Mouse (Mus musculus): ENCODE measurements around the gene Aifm2. TPM values are rescaled to one million over a fixed set of nuclear protein-coding genes. Genes with fewer than 3 reads are reported as not detected.

Aifm2 gene
- polyA plus RNA-seq, 1 experiment from 2014 or later = 5.0 TPM

DNA sequence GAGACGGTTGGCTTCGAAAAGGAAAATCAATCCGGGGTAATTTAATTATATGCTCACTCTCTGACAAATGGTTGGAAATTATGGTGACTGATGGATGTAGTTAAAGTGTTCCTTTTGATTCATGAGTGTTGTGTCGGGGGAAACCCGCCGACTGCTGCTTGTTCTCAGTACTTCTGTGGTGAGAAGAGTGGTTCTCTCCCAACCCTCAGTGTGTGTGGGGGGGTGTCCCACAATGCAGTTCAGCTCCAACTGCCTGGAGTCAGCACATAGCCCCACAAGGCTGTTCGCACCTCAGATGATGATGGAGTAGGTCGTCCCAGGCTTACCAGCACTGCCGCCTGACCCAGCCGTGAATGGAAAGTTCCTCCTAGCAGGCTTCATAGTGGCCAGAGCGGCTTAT, 14.1 kb downstream of the Aifm2 start:
- 77% methylated on average over 11 of the region's 11 CpGs for WGBS
- H3K4me1 ChIP-seq (replicated peaks; ENCODE audit: control insufficient read depth, insufficient read depth, low read length) = no peaks in the 10 kb centered on the region
- DNase-seq (ENCODE audit: low spot score) = no peak

DNA sequence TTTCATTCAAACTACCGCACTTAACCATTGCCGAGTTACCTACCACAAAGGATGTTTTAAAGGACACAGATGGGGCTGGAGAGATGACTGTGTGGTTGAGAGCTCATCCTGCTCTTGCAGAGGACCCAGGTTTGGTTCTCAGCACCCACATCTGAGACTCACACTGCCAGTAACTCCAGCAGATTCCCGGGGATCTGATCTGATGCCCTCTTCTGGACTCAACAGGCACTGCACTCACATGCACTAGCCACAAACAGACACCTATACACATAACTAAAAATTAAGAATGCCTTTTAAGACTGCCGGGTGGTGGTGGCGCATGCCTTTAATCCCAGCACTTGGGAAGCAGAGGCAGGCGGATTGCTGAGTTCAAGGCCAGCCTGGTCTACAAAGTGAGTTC, 15.1 kb downstream of the Aifm2 start:
- Histone ChIP-seq H3K27ac (ENCODE audit: low read depth, low read length) (no peak overlapping the region), H3K9me3 (ENCODE audit: control insufficient read depth, low read length) (no peaks in the 10 kb centered on the region), H3K4me1 (replicated peaks; ENCODE audit: control insufficient read depth, insufficient read depth, low read length) (no peaks in the 10 kb centered on the region), H3K4me2 (replicated peaks; ENCODE audit: low read depth, low read length) (no peak overlapping the region), H3K27me3 (ENCODE audit: control insufficient read depth, insufficient read depth, low read length) (no peaks in the 10 kb centered on the region), H3K36me3 (ENCODE audit: control insufficient read depth, insufficient read depth, low read length) (no peaks in the 10 kb centered on the region), H3K9ac (ENCODE audit: low read depth, low read length) (no peak overlapping the region), H3K4me3 (ENCODE audit: low read depth, low read length) (no peak overlapping the region)
- ATAC-seq (ENCODE audit: low FRiP score) (no peak), DNase-seq (ENCODE audit: low spot score) (no peak)
- WGBS = 97% methylated on average over 6 of the region's 6 CpGs

More for the DNA sequence above, 14.1 kb downstream of the Aifm2 start:
- Histone ChIP-seq H3K4me2 (replicated peaks; ENCODE audit: low read depth, low read length) (no peak overlapping the region), H3K4me3 (ENCODE audit: low read depth, low read length) (no peak overlapping the region), H3K27me3 (ENCODE audit: control insufficient read depth, insufficient read depth, low read length) (no peaks in the 10 kb centered on the region), H3K9ac (ENCODE audit: low read depth, low read length) (no peak overlapping the region), H3K27ac (ENCODE audit: low read depth, low read length) (no peak overlapping the region), H3K9me3 (ENCODE audit: control insufficient read depth, low read length) (no peaks in the 10 kb centered on the region), H3K36me3 (ENCODE audit: control insufficient read depth, insufficient read depth, low read length) (no peaks in the 10 kb centered on the region)
- no peak for ATAC-seq (ENCODE audit: low FRiP score)

DNA sequence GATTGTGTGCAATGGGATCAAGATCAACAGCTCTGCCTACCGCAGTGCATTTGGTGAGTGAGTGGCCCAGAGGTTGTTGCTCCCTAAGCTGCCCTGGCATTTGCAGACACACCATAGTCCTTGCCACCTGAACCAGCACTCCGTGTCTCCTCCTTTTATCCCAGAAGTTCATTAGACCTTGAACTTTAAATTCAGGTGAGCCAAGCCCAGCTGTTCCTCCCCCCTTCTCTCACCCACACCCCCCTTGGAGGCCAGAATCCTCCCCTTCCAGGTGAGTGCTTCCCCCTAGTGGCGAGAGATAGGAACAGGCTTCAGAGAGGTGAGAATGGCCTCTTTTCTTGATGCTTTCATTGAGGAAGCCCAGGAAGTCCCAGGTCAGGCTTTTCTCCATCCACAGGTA, 19.3 kb downstream of the Aifm2 start:
- Histone ChIP-seq H3K9ac (ENCODE audit: low read depth, low read length) (no peak overlapping the region), H3K4me2 (replicated peaks; ENCODE audit: low read depth, low read length) (no peak overlapping the region), H3K4me1 (replicated peaks; ENCODE audit: control insufficient read depth, insufficient read depth, low read length) (no peaks in the 10 kb centered on the region), H3K27ac (ENCODE audit: low read depth, low read length) (no peak overlapping the region), H3K9me3 (ENCODE audit: control insufficient read depth, low read length) (no peaks in the 10 kb centered on the region), H3K27me3 (ENCODE audit: control insufficient read depth, insufficient read depth, low read length) (no peaks in the 10 kb centered on the region), H3K36me3 (ENCODE audit: control insufficient read depth, insufficient read depth, low read length) (no peaks in the 10 kb centered on the region; the same call in 1 of the 2 replicates), H3K4me3 (ENCODE audit: low read depth, low read length) (no peak overlapping the region)
- peak; percentile 54 for DNase-seq (ENCODE audit: low spot score)
- ATAC-seq (ENCODE audit: low FRiP score) = no peak
- WGBS = 36% methylated on average over 3 of the region's 3 CpGs

DNA sequence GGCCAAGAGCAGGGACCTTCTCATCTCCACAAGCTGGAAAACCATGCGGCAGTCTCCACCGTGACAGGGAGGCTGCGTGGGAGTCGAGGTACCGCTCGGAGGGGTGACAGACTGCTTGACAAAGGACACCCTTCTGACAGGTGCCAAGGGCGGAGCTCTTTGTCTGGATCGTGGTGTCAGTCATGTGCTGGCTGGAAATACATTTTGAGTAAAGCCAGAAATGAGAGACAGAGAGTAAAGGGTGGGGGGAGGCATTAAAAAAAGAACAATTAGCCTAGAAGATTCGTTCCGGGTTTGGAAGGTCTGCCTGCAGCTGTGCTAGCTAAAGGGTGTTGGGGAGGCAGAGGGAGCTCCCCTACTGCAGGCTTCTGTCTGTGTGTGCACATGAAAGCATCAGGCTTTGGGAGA, 21.6 kb downstream of the Aifm2 start:
- H3K36me3 ChIP-seq (ENCODE audit: control insufficient read depth, insufficient read depth, low read length) = peaks cover 7% of the 10 kb centered on the region
- ATAC-seq (ENCODE audit: low FRiP score) = no peak
- WGBS = 87% methylated on average over 10 of the region's 10 CpGs
- H3K9me3 ChIP-seq (ENCODE audit: control insufficient read depth, low read length) = no peaks in the 10 kb centered on the region
- H3K9ac ChIP-seq (ENCODE audit: low read depth, low read length) = no peak overlapping the region
- no peak overlapping the region for H3K4me3 ChIP-seq (ENCODE audit: low read depth, low read length)
- DNase-seq (ENCODE audit: low spot score) = no peak
- H3K27ac ChIP-seq (ENCODE audit: low read depth, low read length) = no peak overlapping the region
- H3K27me3 ChIP-seq (ENCODE audit: control insufficient read depth, insufficient read depth, low read length) = no peaks in the 10 kb centered on the region
- no peak overlapping the region for H3K4me2 ChIP-seq (replicated peaks; ENCODE audit: low read depth, low read length)
- no peaks in the 10 kb centered on the region for H3K4me1 ChIP-seq (replicated peaks; ENCODE audit: control insufficient read depth, insufficient read depth, low read length)

DNA sequence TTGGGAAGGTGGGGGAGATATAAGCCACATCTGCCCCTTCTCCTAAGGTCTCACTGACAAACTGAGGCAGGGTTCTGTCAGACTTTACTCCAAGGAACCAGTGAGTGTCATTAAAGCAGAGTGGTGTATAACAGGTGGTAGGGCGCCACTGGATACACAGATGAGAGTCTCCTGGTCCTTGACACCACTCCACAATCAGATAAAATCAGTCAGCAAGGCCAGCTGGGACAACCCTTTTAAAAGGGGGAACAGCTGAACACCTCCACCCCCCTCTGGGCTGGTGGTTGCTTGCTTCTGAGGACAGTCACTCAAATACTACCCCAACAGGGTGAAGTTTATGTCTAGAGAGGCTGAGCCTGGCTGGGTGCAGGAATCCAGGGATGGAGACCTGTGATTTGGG, 22.5 kb downstream of the Aifm2 start:
- H3K4me1 ChIP-seq (replicated peaks; ENCODE audit: control insufficient read depth, insufficient read depth, low read length) = no peaks in the 10 kb centered on the region
- H3K4me2 ChIP-seq (replicated peaks; ENCODE audit: low read depth, low read length) = no peak overlapping the region
- H3K4me3 ChIP-seq (ENCODE audit: low read depth, low read length) = no peak overlapping the region
- ATAC-seq (ENCODE audit: low FRiP score) (no peak), DNase-seq (ENCODE audit: low spot score) (no peak)
- 88% methylated on average over 1 of the region's 1 CpGs for WGBS
- H3K9ac ChIP-seq (ENCODE audit: low read depth, low read length) = no peak overlapping the region
- no peaks in the 10 kb centered on the region for H3K9me3 ChIP-seq (ENCODE audit: control insufficient read depth, low read length)
- no peaks in the 10 kb centered on the region for H3K27me3 ChIP-seq (ENCODE audit: control insufficient read depth, insufficient read depth, low read length)
- H3K27ac ChIP-seq (ENCODE audit: low read depth, low read length) = no peak overlapping the region
- H3K36me3 ChIP-seq (ENCODE audit: control insufficient read depth, insufficient read depth, low read length) = peaks cover 9% of the 10 kb centered on the region

DNA sequence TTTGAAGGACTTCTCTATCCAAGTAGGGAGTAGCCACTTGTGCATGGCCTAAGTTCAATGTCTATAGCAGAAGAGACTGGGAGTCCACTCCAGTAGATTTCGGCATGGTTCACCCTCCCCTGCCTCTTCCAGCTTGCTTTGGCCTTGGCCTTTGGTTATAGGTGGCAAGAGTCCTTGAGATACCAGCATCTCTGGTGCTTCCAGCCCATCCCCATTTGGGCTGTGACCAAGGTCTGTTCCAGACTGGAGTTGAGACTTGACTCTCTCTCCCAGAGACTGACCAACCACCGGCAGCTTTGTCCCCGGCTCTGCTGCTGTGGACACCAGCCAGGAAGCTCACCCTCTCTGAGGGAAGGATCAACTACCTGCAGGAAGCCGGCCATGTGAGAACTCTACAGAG, 23.1 kb downstream of the Aifm2 start:
- ATAC-seq (ENCODE audit: low FRiP score) = no peak
- no peak overlapping the region for H3K9ac ChIP-seq (ENCODE audit: low read depth, low read length)
- no peak overlapping the region for H3K4me2 ChIP-seq (replicated peaks; ENCODE audit: low read depth, low read length)
- H3K9me3 ChIP-seq (ENCODE audit: control insufficient read depth, low read length) = no peaks in the 10 kb centered on the region
- no peak for DNase-seq (ENCODE audit: low spot score)
- peaks cover 15% of the 10 kb centered on the region for H3K36me3 ChIP-seq (ENCODE audit: control insufficient read depth, insufficient read depth, low read length)
- no peaks in the 10 kb centered on the region for H3K4me1 ChIP-seq (replicated peaks; ENCODE audit: control insufficient read depth, insufficient read depth, low read length)
- H3K27me3 ChIP-seq (ENCODE audit: control insufficient read depth, insufficient read depth, low read length) = no peaks in the 10 kb centered on the region
- 96% methylated on average over 4 of the region's 4 CpGs for WGBS
- H3K27ac ChIP-seq (ENCODE audit: low read depth, low read length) = no peak overlapping the region
- H3K4me3 ChIP-seq (ENCODE audit: low read depth, low read length) = no peak overlapping the region

DNA sequence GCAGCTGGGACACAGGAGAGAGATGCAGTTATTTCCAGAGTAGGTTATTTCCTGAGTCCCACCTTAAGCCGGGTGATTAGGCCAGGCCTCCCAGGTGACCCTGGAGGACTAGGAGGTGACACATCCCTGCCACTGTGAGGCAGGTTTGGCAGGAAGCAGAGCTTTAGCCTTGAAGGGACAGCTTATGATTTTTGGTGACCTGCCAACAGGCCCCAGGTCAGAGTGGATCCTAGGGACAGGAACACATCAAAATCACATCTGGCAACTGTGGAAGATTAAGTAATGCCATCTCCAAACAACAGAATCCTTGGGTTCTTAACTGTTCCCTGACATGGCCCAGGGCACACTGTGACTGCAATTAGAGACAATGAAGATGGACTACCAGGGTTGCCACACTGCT, 26.2 kb downstream of the Aifm2 start:
- no peak overlapping the region for H3K9ac ChIP-seq (ENCODE audit: low read depth, low read length)
- DNase-seq (ENCODE audit: low spot score) (no peak), ATAC-seq (ENCODE audit: low FRiP score) (no peak)
- no peaks in the 10 kb centered on the region for H3K4me1 ChIP-seq (replicated peaks; ENCODE audit: control insufficient read depth, insufficient read depth, low read length)
- no peaks in the 10 kb centered on the region for H3K27me3 ChIP-seq (ENCODE audit: control insufficient read depth, insufficient read depth, low read length)
- H3K4me3 ChIP-seq (ENCODE audit: low read depth, low read length) = no peak overlapping the region
- H3K36me3 ChIP-seq (ENCODE audit: control insufficient read depth, insufficient read depth, low read length) = peaks cover 32% of the 10 kb centered on the region
- WGBS = 100% methylated on average over 1 of the region's 1 CpGs
- H3K27ac ChIP-seq (ENCODE audit: low read depth, low read length) = no peak overlapping the region
- H3K9me3 ChIP-seq (ENCODE audit: control insufficient read depth, low read length) = no peaks in the 10 kb centered on the region
- H3K4me2 ChIP-seq (replicated peaks; ENCODE audit: low read depth, low read length) = no peak overlapping the region

DNA sequence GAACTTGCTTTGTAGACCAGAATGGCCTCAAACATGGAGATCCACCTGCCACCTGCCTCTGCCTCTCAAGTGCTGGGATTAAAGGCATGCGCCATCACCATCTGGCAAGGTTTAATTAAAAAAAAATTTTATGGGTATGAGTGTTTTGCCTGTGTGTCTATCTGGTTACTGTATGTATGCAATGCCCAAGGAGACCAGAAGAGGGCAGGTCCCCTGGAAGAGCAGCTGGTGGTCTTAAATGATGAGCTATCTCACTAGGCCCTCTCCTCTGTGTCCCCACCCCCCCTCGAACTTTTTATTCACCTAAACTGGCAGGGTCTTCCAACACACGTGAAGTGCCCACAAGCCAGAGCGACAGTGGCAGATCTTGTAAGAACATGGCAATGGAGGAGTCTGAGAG, 26.8 kb downstream of the Aifm2 start:
- H3K27me3 ChIP-seq (ENCODE audit: control insufficient read depth, insufficient read depth, low read length) = no peaks in the 10 kb centered on the region
- H3K9me3 ChIP-seq (ENCODE audit: control insufficient read depth, low read length) = no peaks in the 10 kb centered on the region
- DNase-seq (ENCODE audit: low spot score) (no peak), ATAC-seq (ENCODE audit: low FRiP score) (no peak)
- H3K4me2 ChIP-seq (replicated peaks; ENCODE audit: low read depth, low read length) = no peak overlapping the region
- no peak overlapping the region for H3K4me3 ChIP-seq (ENCODE audit: low read depth, low read length)
- no peak overlapping the region for H3K27ac ChIP-seq (ENCODE audit: low read depth, low read length)
- no peak overlapping the region for H3K9ac ChIP-seq (ENCODE audit: low read depth, low read length)
- H3K36me3 ChIP-seq (ENCODE audit: control insufficient read depth, insufficient read depth, low read length) = peaks cover 37% of the 10 kb centered on the region
- no peaks in the 10 kb centered on the region for H3K4me1 ChIP-seq (replicated peaks; ENCODE audit: control insufficient read depth, insufficient read depth, low read length)
- 92% methylated on average over 4 of the region's 4 CpGs for WGBS

DNA sequence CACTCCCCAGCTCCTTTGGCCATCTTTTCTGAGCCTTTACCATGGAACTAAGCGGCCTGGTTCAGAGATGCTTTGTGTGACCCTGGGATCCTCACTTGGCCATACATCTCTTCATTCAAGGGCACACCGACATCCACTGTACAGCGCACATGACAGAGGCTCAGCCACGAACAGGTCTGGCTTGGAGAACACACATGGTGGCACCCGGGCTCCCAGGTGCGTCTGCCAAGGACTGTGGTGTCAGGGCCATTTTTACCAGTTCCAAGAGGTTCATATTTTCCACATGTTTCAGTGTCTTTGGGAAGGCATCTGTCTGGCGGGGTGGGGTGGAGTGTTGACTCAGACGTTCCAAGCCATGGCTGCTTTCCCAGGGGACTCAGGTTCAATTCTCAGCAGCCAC, 27.3 kb downstream of the Aifm2 start:
- ATAC-seq (ENCODE audit: low FRiP score) (no peak), DNase-seq (ENCODE audit: low spot score) (no peak)
- Histone ChIP-seq H3K9me3 (ENCODE audit: control insufficient read depth, low read length) (no peaks in the 10 kb centered on the region), H3K27me3 (ENCODE audit: control insufficient read depth, insufficient read depth, low read length) (no peaks in the 10 kb centered on the region), H3K36me3 (ENCODE audit: control insufficient read depth, insufficient read depth, low read length) (peaks cover 42% of the 10 kb centered on the region), H3K27ac (ENCODE audit: low read depth, low read length) (no peak overlapping the region), H3K4me2 (replicated peaks; ENCODE audit: low read depth, low read length) (no peak overlapping the region), H3K9ac (ENCODE audit: low read depth, low read length) (no peak overlapping the region), H3K4me3 (ENCODE audit: low read depth, low read length) (no peak overlapping the region), H3K4me1 (replicated peaks; ENCODE audit: control insufficient read depth, insufficient read depth, low read length) (no peaks in the 10 kb centered on the region)
- WGBS = 91% methylated on average over 8 of the region's 8 CpGs

Data from hindbrain, embryonic 11.5 days (tissue).